Mouse (Mus musculus): ENCODE data around the gene Cd47.

- TF ChIP-seq CTCF (IDR thresholded peaks at IDR 0.05; ENCODE audit: borderline replicate concordance, control insufficient read depth, extremely low read depth, insufficient read depth, low read length, poor library complexity) = no peak
- TF ChIP-seq POLR2A (IDR thresholded peaks at IDR 0.05; ENCODE audit: control insufficient read depth, extremely low read depth, insufficient read depth, low read length, poor library complexity) = no peak
Measured at GRCm38 (mm10) chr16:49938483-49939301, 138.4 kb downstream of the Cd47 start.

All from thymus, adult 2 months (tissue).